11 mouse cellular contexts compared by ENCODE assay signal in genomic region chr4:154171931-154172604, GRCm38 (mm10). TPM values are rescaled to one million over a fixed set of nuclear protein-coding genes. Genes with fewer than 3 reads are reported as not detected.
DNase-seq lines count a peak whose midpoint lies in the region; ATAC-seq and TF ChIP-seq lines count a peak whose summit lies in the region.
"Had no signal": no experiment of that assay in that cellular context is flagged by ENCODE, and none has a peak within 500 bp of the region (broad histone marks: within the 10 kb centered on the region; RNA-seq: fewer than 3 reads in every experiment).

No protein-coding gene starts in this region.

- intact Hi-C loops in heart, postnatal 25 days (cut with DNase I): no loop called here

- no peak for TF ChIP-seq CTCF in forebrain, postnatal 0 days (IDR thresholded peaks at IDR 0.05; ENCODE audit: low read depth)

- no peaks in the 10 kb centered on the region for H3K36me3 ChIP-seq in heart, embryonic 11.5 days (ENCODE audit: control insufficient read depth, insufficient read depth, low read length)
- no peaks in the 10 kb centered on the region for H3K36me3 ChIP-seq in forebrain, postnatal 0 days (ENCODE audit: insufficient read depth)
- 0 out of 2 replicates have a peak, but pooled peaks cover 2% of the 10 kb centered on the region for H3K36me3 ChIP-seq in midbrain, embryonic 10.5 days

- DNase-seq in heart, postnatal 25 days (ENCODE audit: low spot score): no peak
- no peak for DNase-seq in forebrain, postnatal 0 days
- DNase-seq in midbrain, embryonic 10.5 days (ENCODE audit: low spot score): no peak
- DNase-seq in testis, postnatal 10 days (ENCODE audit: low spot score): no peak
- no peak for DNase-seq in kidney, postnatal 4 days
- DNase-seq: cerebellum, postnatal 36 days had no signal

- peaks cover 65% of the 10 kb centered on the region for H3K27me3 ChIP-seq in heart, embryonic 11.5 days (ENCODE audit: control insufficient read depth, insufficient read depth, low read length)
- peaks cover 14% of the 10 kb centered on the region for H3K27me3 ChIP-seq in forebrain, postnatal 0 days (ENCODE audit: insufficient read depth, low read length)
- H3K27me3 ChIP-seq in midbrain, embryonic 10.5 days (ENCODE audit: low read depth, poor library complexity, severe bottlenecking): peaks cover 61% of the 10 kb centered on the region

- H3K4me2 ChIP-seq in heart, embryonic 11.5 days: peak overlapping the region; percentile 96
- H3K4me2 ChIP-seq in forebrain, postnatal 0 days (ENCODE audit: low read depth): peak overlapping the region; percentile 75; the same call in 1 of the 2 replicates

- no peak overlapping the region for H3K9ac ChIP-seq in heart, embryonic 11.5 days (ENCODE audit: low read depth, low read length)
- no peak overlapping the region for H3K9ac ChIP-seq in forebrain, postnatal 0 days

- H3K4me1 ChIP-seq in heart, embryonic 11.5 days (ENCODE audit: control insufficient read depth, insufficient read depth, low read length): peaks cover 21% of the 10 kb centered on the region
- no peaks in the 10 kb centered on the region for H3K4me1 ChIP-seq in brown adipose tissue, adult 24 weeks (ENCODE audit: control insufficient read depth, insufficient read depth, insufficient read length, low read length)
- H3K4me1 ChIP-seq in forebrain, postnatal 0 days (ENCODE audit: insufficient read depth): no peaks in the 10 kb centered on the region
- peaks cover 65% of the 10 kb centered on the region for H3K4me1 ChIP-seq in midbrain, embryonic 10.5 days

- no peak overlapping the region for H3K27ac ChIP-seq in heart, embryonic 11.5 days (ENCODE audit: low read depth, low read length)
- H3K27ac ChIP-seq in brown adipose tissue, adult 24 weeks (replicated peaks; ENCODE audit: low read depth, low read length): no peak overlapping the region
- no peak overlapping the region for H3K27ac ChIP-seq in forebrain, postnatal 0 days (ENCODE audit: low read depth, low read length)
- peak overlapping the region; percentile 79 for H3K27ac ChIP-seq in midbrain, embryonic 10.5 days (replicated peaks)

- ATAC-seq in heart, embryonic 11.5 days (replicated peaks; ENCODE audit: insufficient number of reproducible peaks, low FRiP score, low TSS enrichment): no peak
- no peak for ATAC-seq in forebrain, postnatal 0 days
- ATAC-seq in CD4-positive, CD25-positive, alpha-beta regulatory T cell, adult 4 months: no peak

- no peaks in the 10 kb centered on the region for H3K9me3 ChIP-seq in heart, embryonic 11.5 days (replicated peaks; ENCODE audit: control insufficient read depth, low read length)
- no peaks in the 10 kb centered on the region for H3K9me3 ChIP-seq in forebrain, postnatal 0 days (ENCODE audit: low read length)
- no peaks in the 10 kb centered on the region for H3K9me3 ChIP-seq in midbrain, embryonic 10.5 days (replicated peaks)

- peak overlapping the region; percentile 54 for H3K4me3 ChIP-seq in heart, embryonic 11.5 days (ENCODE audit: low read depth, low read length)
- peak overlapping the region; percentile 54 for H3K4me3 ChIP-seq in brown adipose tissue, adult 24 weeks (ENCODE audit: insufficient read depth, low read depth, low read length)
- H3K4me3 ChIP-seq in forebrain, postnatal 0 days (ENCODE audit: low read depth, low read length): no peak overlapping the region
- peak overlapping the region; percentile 70 for H3K4me3 ChIP-seq in midbrain, embryonic 10.5 days

- WGBS in heart, embryonic 11.5 days (ENCODE audit: insufficient replicate concordance): 33% methylated on average over 13 of the region's 13 CpGs
- WGBS in forebrain, postnatal 0 days: 36% methylated on average over 13 of the region's 13 CpGs
- 45% methylated on average over 13 of the region's 13 CpGs for WGBS in midbrain, embryonic 10.5 days

RNA-seq across cellular contexts. Expression of gene Megf6, which starts 1.5 kb away (rescaled TPM):
- 8.6 and 8.8 TPM in 2 replicates for polyA plus RNA-seq in heart, embryonic 11.5 days (2014; fragmentation: Nextera tagmentation; extraction: Ambion mirVana)
- 1 to 10 TPM; 7.4 to 8.9 TPM for total RNA-seq in heart, postnatal 25 days (2021)
- 0.21 and 0.28 TPM in 2 replicates for polyA plus RNA-seq in brown adipose tissue, adult 24 weeks (2012; ENCODE audit: insufficient read depth, insufficient read length, missing spikeins)
- 22.2 and 36.5 TPM in 2 replicates for total RNA-seq in forebrain, postnatal 0 days (2014; rRNA removed)
- 5.6 and 7.7 TPM in 2 replicates for polyA plus RNA-seq in forebrain, postnatal 0 days (2015; fragmentation: Nextera tagmentation; extraction: Ambion mirVana)
- polyA plus RNA-seq in midbrain, embryonic 10.5 days (2016; fragmentation: Nextera tagmentation; extraction: Ambion mirVana): 21.6 and 23.4 TPM in 2 replicates
- not detected for polyA plus RNA-seq in CD4-positive, CD25-positive, alpha-beta regulatory T cell, adult 4 months (2017; shearing (Covaris generic))
- total RNA-seq: granulocyte monocyte progenitor cell, adult 5-6 weeks had no signal

RNA-seq across cellular contexts. Expression of gene Tprgl, which starts 11.6 kb away (rescaled TPM):
- polyA plus RNA-seq in heart, embryonic 11.5 days (2014; fragmentation: Nextera tagmentation; extraction: Ambion mirVana): 125 and 135 TPM in 2 replicates
- 100 to 1,000 TPM; 118 to 124 TPM for total RNA-seq in heart, postnatal 25 days (2021)
- 105 and 132 TPM in 2 replicates for polyA plus RNA-seq in brown adipose tissue, adult 24 weeks (2012; ENCODE audit: insufficient read depth, insufficient read length, missing spikeins)
- total RNA-seq in forebrain, postnatal 0 days (2014; rRNA removed): 185 and 202 TPM in 2 replicates
- 223 and 224 TPM in 2 replicates for polyA plus RNA-seq in forebrain, postnatal 0 days (2015; fragmentation: Nextera tagmentation; extraction: Ambion mirVana)
- polyA plus RNA-seq in midbrain, embryonic 10.5 days (2016; fragmentation: Nextera tagmentation; extraction: Ambion mirVana): 120 and 129 TPM in 2 replicates
- polyA plus RNA-seq in CD4-positive, CD25-positive, alpha-beta regulatory T cell, adult 4 months (2017; shearing (Covaris generic)): 10 to 100 TPM; 11.4 to 28.4 TPM

RNA-seq across cellular contexts. Expression of gene Wrap73, which starts 29.9 kb away (rescaled TPM):
- 22.1 and 26.5 TPM in 2 replicates for polyA plus RNA-seq in heart, embryonic 11.5 days (2014; fragmentation: Nextera tagmentation; extraction: Ambion mirVana)
- 10 to 100 TPM; 10.9 to 11.6 TPM for total RNA-seq in heart, postnatal 25 days (2021)
- 6.3 and 8.2 TPM in 2 replicates for polyA plus RNA-seq in brown adipose tissue, adult 24 weeks (2012; ENCODE audit: insufficient read depth, insufficient read length, missing spikeins)
- total RNA-seq in forebrain, postnatal 0 days (2014; rRNA removed): 44.1 and 44.4 TPM in 2 replicates
- polyA plus RNA-seq in forebrain, postnatal 0 days (2015; fragmentation: Nextera tagmentation; extraction: Ambion mirVana): 37.6 and 42.7 TPM in 2 replicates
- 47.2 and 53.1 TPM in 2 replicates for polyA plus RNA-seq in midbrain, embryonic 10.5 days (2016; fragmentation: Nextera tagmentation; extraction: Ambion mirVana)
- polyA plus RNA-seq in CD4-positive, CD25-positive, alpha-beta regulatory T cell, adult 4 months (2017; shearing (Covaris generic)): 10 to 100 TPM; 27.0 to 28.9 TPM

RNA-seq across cellular contexts. Expression of gene Trp73, which starts 32.1 kb away (rescaled TPM):
- not detected in 2 replicates for polyA plus RNA-seq in heart, embryonic 11.5 days (2014; fragmentation: Nextera tagmentation; extraction: Ambion mirVana)
- not detected for total RNA-seq in heart, postnatal 25 days (2021)
- polyA plus RNA-seq in brown adipose tissue, adult 24 weeks (2012; ENCODE audit: insufficient read depth, insufficient read length, missing spikeins): not detected in 2 replicates
- 2.2 and 3.9 TPM in 2 replicates for total RNA-seq in forebrain, postnatal 0 days (2014; rRNA removed)
- 3.5 and 4.1 TPM in 2 replicates for polyA plus RNA-seq in forebrain, postnatal 0 days (2015; fragmentation: Nextera tagmentation; extraction: Ambion mirVana)
- polyA plus RNA-seq in midbrain, embryonic 10.5 days (2016; fragmentation: Nextera tagmentation; extraction: Ambion mirVana): 0.30 and 0.36 TPM in 2 replicates
- polyA plus RNA-seq in CD4-positive, CD25-positive, alpha-beta regulatory T cell, adult 4 months (2017; shearing (Covaris generic)): not detected
- total RNA-seq: granulocyte monocyte progenitor cell, adult 5-6 weeks; liver, adult 2 months had no signal
- polyA plus RNA-seq: liver, adult 2 months had no signal
